Mouse (Mus musculus) kidney, embryonic 14.5 days (tissue): ENCODE measurements at regions not wholly inside any gene's neighbourhood (a gene's known extent, or its start where the extent isn't known, plus 50 kb on each side); places are given as distances from the start of the nearest gene placed in this dataset.

ENCODE experiments used
- ATAC-seq: fragments of 200-750 bp; cut with Nextera tagmentation; 2 replicates; pipeline ENCODE4 v1.8.0; 2017; ENCODE audit warnings: moderate number of reproducible peaks, mild to moderate bottlenecking, moderate TSS enrichment, moderate library complexity; ENCODE audit not compliant: low FRiP score, low TSS enrichment
- H3K27ac ChIP-seq: fragments of 300-500 bp; sonication (generic); 2 replicates; pipeline ENCODE4 v1.5.1; 2014; ENCODE audit warnings: low read depth, mild to moderate bottlenecking, low read length, moderate library complexity, mixed read lengths
- H3K27me3 ChIP-seq: fragments of 300-500 bp; sonication (generic); 2 replicates; pipeline ENCODE4 v1.6.1; 2014; ENCODE audit warnings: mild to moderate bottlenecking, low read length; ENCODE audit not compliant: control insufficient read depth, insufficient read depth
- H3K36me3 ChIP-seq: fragments of 300-500 bp; sonication (generic); 2 replicates; pipeline ENCODE4 v1.6.1; 2014; ENCODE audit warnings: low read length, mixed read lengths; ENCODE audit not compliant: control insufficient read depth, insufficient read depth
- H3K4me1 ChIP-seq: fragments of 300-500 bp; sonication (generic); 2 replicates; pipeline ENCODE4 v1.6.1; 2014; ENCODE audit warnings: low read length, mixed read lengths; ENCODE audit not compliant: control insufficient read depth, insufficient read depth
- H3K4me2 ChIP-seq: fragments of 300-500 bp; sonication (generic); replicated peaks from 2 replicates; pipeline ENCODE4 v1.6.1; 2014; ENCODE audit warnings: low read depth, mild to moderate bottlenecking, low read length
- H3K4me3 ChIP-seq: fragments of 300-500 bp; sonication (generic); 2 replicates; pipeline ENCODE4 v1.5.1; 2014; ENCODE audit warnings: mild to moderate bottlenecking, low read length
- H3K9ac ChIP-seq: fragments of 300-500 bp; sonication (generic); 2 replicates; pipeline ENCODE4 v1.6.1; 2014; ENCODE audit warnings: low read depth, mild to moderate bottlenecking, low read length, moderate library complexity
- H3K9me3 ChIP-seq: fragments of 300-500 bp; sonication (generic); 2 replicates; pipeline ENCODE4 v1.6.1; 2016; ENCODE audit warnings: low read length; ENCODE audit not compliant: control insufficient read depth
- WGBS: fragments of 180-500 bp; shearing (Covaris S2); extraction: QIAGEN DNeasy Blood & Tissue Kit; methylation state at CpG from one replicate; pipeline ENCODE4 v1.1.7; 2014; 5-methylcytosine and 5-hydroxymethylcytosine counted together

GRCm38 (mm10) chr5:25614659-25615061 lies 91.0 kb downstream of the Xrcc2 start:
- no peak overlapping the region for H3K9ac ChIP-seq
- H3K27me3 ChIP-seq: no peaks in the 10 kb centered on the region
- H3K4me2 ChIP-seq: no peak overlapping the region
- H3K4me1 ChIP-seq: no peaks in the 10 kb centered on the region
- no peaks in the 10 kb centered on the region for H3K9me3 ChIP-seq
- H3K36me3 ChIP-seq: no peaks in the 10 kb centered on the region
- no peak overlapping the region for H3K4me3 ChIP-seq
- H3K27ac ChIP-seq: no peak overlapping the region
- WGBS: 88% methylated on average over 4 of the region's 4 CpGs
- ATAC-seq: 0 out of 2 replicates have a peak, but pooled peaks have one; percentile 32

- H3K4me3 ChIP-seq: no peak overlapping the region
- no peaks in the 10 kb centered on the region for H3K27me3 ChIP-seq
- no peak overlapping the region for H3K4me2 ChIP-seq
- no peak overlapping the region for H3K27ac ChIP-seq
- WGBS: 79% methylated on average over 8 of the region's 8 CpGs
- no peaks in the 10 kb centered on the region for H3K36me3 ChIP-seq
- no peak for ATAC-seq
- no peak overlapping the region for H3K9ac ChIP-seq
- H3K9me3 ChIP-seq: no peaks in the 10 kb centered on the region
- no peaks in the 10 kb centered on the region for H3K4me1 ChIP-seq
Measured at GRCm38 (mm10) chr5:25613844-25614658, 91.6 kb downstream of the Xrcc2 start.

GRCm38 (mm10) chr5:25612036-25612705 lies 93.5 kb downstream of the Xrcc2 start:
- Histone ChIP-seq H3K9ac (no peak overlapping the region), H3K9me3 (no peaks in the 10 kb centered on the region), H3K27ac (no peak overlapping the region), H3K4me2 (no peak overlapping the region), H3K27me3 (no peaks in the 10 kb centered on the region), H3K36me3 (no peaks in the 10 kb centered on the region), H3K4me3 (no peak overlapping the region), H3K4me1 (no peaks in the 10 kb centered on the region)
- ATAC-seq: no peak
- WGBS: 90% methylated on average over 9 of the region's 9 CpGs

- WGBS: 28% methylated on average over 9 of the region's 9 CpGs
Measured at GRCm38 (mm10) chr5:25609911-25610310, 94.0 kb downstream of the Cct8l1 start.

GRCm38 (mm10) chr5:25602123-25602522 lies 86.3 kb downstream of the Cct8l1 start:
- H3K36me3 ChIP-seq: no peaks in the 10 kb centered on the region
- no peak overlapping the region for H3K9ac ChIP-seq
- no peak overlapping the region for H3K4me2 ChIP-seq
- WGBS: 60% methylated on average over 2 of the region's 2 CpGs
- H3K4me1 ChIP-seq: no peaks in the 10 kb centered on the region
- H3K27me3 ChIP-seq: no peaks in the 10 kb centered on the region
- H3K27ac ChIP-seq: no peak overlapping the region
- ATAC-seq: no peak
- H3K9me3 ChIP-seq: no peaks in the 10 kb centered on the region
- H3K4me3 ChIP-seq: no peak overlapping the region

More at GRCm38 (mm10) chr5:25609911-25610310, 94.0 kb downstream of the Cct8l1 start:
- no peak overlapping the region for H3K4me3 ChIP-seq
- H3K4me2 ChIP-seq: no peak overlapping the region
- no peaks in the 10 kb centered on the region for H3K4me1 ChIP-seq
- ATAC-seq: no peak
- no peaks in the 10 kb centered on the region for H3K9me3 ChIP-seq
- H3K27me3 ChIP-seq: no peaks in the 10 kb centered on the region
- H3K9ac ChIP-seq: no peak overlapping the region
- no peaks in the 10 kb centered on the region for H3K36me3 ChIP-seq
- no peak overlapping the region for H3K27ac ChIP-seq

GRCm38 (mm10) chr5:25599363-25599762 lies 83.5 kb downstream of the Cct8l1 start:
- no peak for ATAC-seq
- WGBS: 90% methylated on average over 1 of the region's 1 CpGs

GRCm38 (mm10) chr5:25597786-25598185 lies 81.9 kb downstream of the Cct8l1 start:
- 94% methylated on average over 6 of the region's 6 CpGs for WGBS
- Histone ChIP-seq H3K9me3 (no peaks in the 10 kb centered on the region), H3K27ac (no peak overlapping the region)

More at GRCm38 (mm10) chr5:25599363-25599762, 83.5 kb downstream of the Cct8l1 start:
- Histone ChIP-seq H3K9ac (no peak overlapping the region), H3K27ac (no peak overlapping the region), H3K4me2 (no peak overlapping the region), H3K4me3 (no peak overlapping the region), H3K9me3 (no peaks in the 10 kb centered on the region), H3K27me3 (no peaks in the 10 kb centered on the region), H3K36me3 (no peaks in the 10 kb centered on the region), H3K4me1 (no peaks in the 10 kb centered on the region)

GRCm38 (mm10) chr5:25591709-25592108 lies 75.8 kb downstream of the Cct8l1 start:
- Histone ChIP-seq H3K4me3 (no peak overlapping the region), H3K9me3 (no peaks in the 10 kb centered on the region), H3K27me3 (no peaks in the 10 kb centered on the region), H3K4me2 (no peak overlapping the region), H3K4me1 (no peaks in the 10 kb centered on the region), H3K27ac (no peak overlapping the region), H3K36me3 (no peaks in the 10 kb centered on the region), H3K9ac (no peak overlapping the region)
- no peak for ATAC-seq

More at GRCm38 (mm10) chr5:25597786-25598185, 81.9 kb downstream of the Cct8l1 start:
- Histone ChIP-seq H3K27me3 (no peaks in the 10 kb centered on the region), H3K4me3 (no peak overlapping the region), H3K36me3 (no peaks in the 10 kb centered on the region), H3K4me1 (no peaks in the 10 kb centered on the region), H3K4me2 (no peak overlapping the region), H3K9ac (no peak overlapping the region)
- no peak for ATAC-seq
